Mouse (Mus musculus) adrenal gland, postnatal 4 days (tissue): ENCODE data around the gene 1700008O03Rik. TPM values are rescaled to one million over a fixed set of nuclear protein-coding genes. Genes with fewer than 3 reads are reported as not detected.

Experiments
- DNase-seq, 2 experiments: peaks; one replicate each; pipeline ENCODE4 v3.0.0; 2021 to 2022; ENCODE audit warnings: low spot score in 2 of 2, mixed read lengths in 2 of 2
- total RNA-seq, 2 experiments: library from RNA; stranded (reverse); gene quantifications; 2 replicates each; pipeline ENCODE4 v1.2.3; 2021

Gene 1700008O03Rik
- total RNA-seq, 2 experiments from 2014 or later = 1.0 to 2.0 TPM

DNA sequence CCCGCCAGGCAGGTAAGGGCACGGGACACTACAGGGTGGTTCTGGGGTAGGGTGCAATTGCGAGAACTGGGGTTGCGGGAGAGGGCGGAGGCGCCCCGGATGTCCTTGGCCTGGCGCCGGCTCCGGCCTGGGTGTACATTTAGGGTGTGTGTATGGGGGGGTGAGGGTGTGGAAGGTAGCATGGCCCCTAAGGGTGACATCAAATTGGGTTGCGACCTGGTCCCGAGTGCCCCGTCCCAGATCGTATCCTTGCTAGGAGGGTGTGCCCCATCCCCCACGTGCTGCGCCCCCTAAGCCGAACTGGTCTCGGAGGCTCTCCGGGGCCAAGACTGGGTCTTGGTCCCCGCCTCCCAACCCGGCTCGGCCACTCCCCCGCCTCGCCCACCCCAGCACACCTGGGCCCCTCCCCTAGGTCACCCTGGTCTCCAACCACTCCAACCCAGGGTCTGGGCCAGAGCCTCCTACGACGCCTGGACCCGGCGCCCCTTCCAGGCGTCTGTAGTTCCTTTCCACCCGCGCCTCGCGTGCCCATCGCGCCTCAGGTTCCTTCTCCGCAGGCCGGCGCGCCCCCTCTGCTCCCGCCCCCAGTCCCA is 75.2 kb downstream of the 1700008O03Rik start:
- DNase-seq = no peak

Other genes starting within 250 kb of the 1700008O03Rik start
- gene Klk1b16, start 249.1 kb downstream of the 1700008O03Rik start, total RNA-seq = not detected
- not detected for gene Klk1b24, start 197.6 kb downstream of the 1700008O03Rik start, total RNA-seq
- gene Klk1b3, start 187.6 kb downstream of the 1700008O03Rik start, total RNA-seq = not detected
- not detected for gene Klk1b4, start 178.4 kb downstream of the 1700008O03Rik start, total RNA-seq
- gene Klk1b5, start 169.9 kb downstream of the 1700008O03Rik start, total RNA-seq = under 1 TPM in 1 of 2 experiments, not detected in 1; 0.59 TPM
- 10 to 100 TPM in 1 of 2 experiments, not detected in 1; 41.2 TPM for gene Klk1, start 160.5 kb downstream of the 1700008O03Rik start, total RNA-seq
- not detected for gene Gm36864, start 149.6 kb downstream of the 1700008O03Rik start, total RNA-seq
- gene 1700028J19Rik, start 139.1 kb downstream of the 1700008O03Rik start, total RNA-seq = 1 to 10 TPM in 1 of 2 experiments, under 1 TPM in 1; 0.96 to 1.2 TPM
- 100 to 1,000 TPM; 210 to 226 TPM for gene 2410002F23Rik, start 139.1 kb downstream of the 1700008O03Rik start, total RNA-seq
- gene Acp4, start 128.4 kb downstream of the 1700008O03Rik start, total RNA-seq = not detected
- gene Gm15517, start 124.4 kb downstream of the 1700008O03Rik start, total RNA-seq = not detected
- gene Clec11a, start 78.9 kb downstream of the 1700008O03Rik start, total RNA-seq = 1 to 10 TPM; 6.0 to 7.1 TPM
- 10 to 100 TPM; 12.0 to 16.9 TPM for gene Shank1, start 75.6 kb downstream of the 1700008O03Rik start, total RNA-seq
- gene Syt3, start 1.7 kb downstream of the 1700008O03Rik start, total RNA-seq = 1 to 10 TPM; 3.6 to 4.4 TPM
- 10 to 100 TPM; 18.7 to 18.8 TPM for gene Lrrc4b, start 43.2 kb upstream of the 1700008O03Rik start, total RNA-seq
- gene Aspdh, start 79.6 kb upstream of the 1700008O03Rik start, total RNA-seq = 1 to 10 TPM; 3.2 to 6.2 TPM
- 10 to 100 TPM; 40.3 to 48.1 TPM for gene Josd2, start 82.2 kb upstream of the 1700008O03Rik start, total RNA-seq
- 10 to 100 TPM; 84.1 to 90.2 TPM for gene Emc10, start 110.7 kb upstream of the 1700008O03Rik start, total RNA-seq
- 10 to 100 TPM; 21.6 to 22.7 TPM for gene Fam71e1, start 110.8 kb upstream of the 1700008O03Rik start, total RNA-seq
- gene Mybpc2, start 138.8 kb upstream of the 1700008O03Rik start, total RNA-seq = 1 to 10 TPM; 6.6 to 9.9 TPM
- 1 to 10 TPM in 1 of 2 experiments, under 1 TPM in 1; 0.84 to 2.9 TPM for gene Spib, start 146.3 kb upstream of the 1700008O03Rik start, total RNA-seq
- gene Pold1, start 163.0 kb upstream of the 1700008O03Rik start, total RNA-seq = 10 to 100 TPM; 41.4 to 49.3 TPM
- 100 to 1,000 TPM; 128 to 129 TPM for gene Nr1h2, start 168.1 kb upstream of the 1700008O03Rik start, total RNA-seq
- gene Napsa, start 186.6 kb upstream of the 1700008O03Rik start, total RNA-seq = 10 to 100 TPM in 1 of 2 experiments, 1 to 10 TPM in 1; 2.5 to 18.3 TPM
- 1 to 10 TPM; 7.6 to 9.9 TPM for gene Kcnc3, start 204.8 kb upstream of the 1700008O03Rik start, total RNA-seq